Mouse (Mus musculus) neural tube, embryonic 15.5 days (tissue): ENCODE measurements around the gene Map3k21. TPM values are rescaled to one million over a fixed set of nuclear protein-coding genes. Genes with fewer than 3 reads are reported as not detected.

Experiments
- polyA plus RNA-seq: library from polyadenylated mRNA; unstranded; fragments of >200 nt; fragmentation: Nextera tagmentation; extraction: Ambion mirVana; gene quantifications from 2 replicates; pipeline ENCODE4 v1.2.1, GENCODE M21; 2015

The Map3k21 gene
- polyA plus RNA-seq, 1 experiment from 2014 or later = 0.59 TPM

Other genes starting within 250 kb of the Map3k21 start
- 6.5 and 6.6 TPM in 2 replicates for gene Map10, start 240.6 kb upstream of the Map3k21 start, polyA plus RNA-seq
- 33.1 and 36.9 TPM in 2 replicates for gene Ntpcr, start 180.5 kb upstream of the Map3k21 start, polyA plus RNA-seq
- gene Pcnx2, start 12.1 kb upstream of the Map3k21 start, polyA plus RNA-seq = 3.6 and 4.8 TPM in 2 replicates
- gene Kcnk1, start 84.7 kb downstream of the Map3k21 start, polyA plus RNA-seq = 23.8 and 23.9 TPM in 2 replicates